In the genomic region with DNA sequence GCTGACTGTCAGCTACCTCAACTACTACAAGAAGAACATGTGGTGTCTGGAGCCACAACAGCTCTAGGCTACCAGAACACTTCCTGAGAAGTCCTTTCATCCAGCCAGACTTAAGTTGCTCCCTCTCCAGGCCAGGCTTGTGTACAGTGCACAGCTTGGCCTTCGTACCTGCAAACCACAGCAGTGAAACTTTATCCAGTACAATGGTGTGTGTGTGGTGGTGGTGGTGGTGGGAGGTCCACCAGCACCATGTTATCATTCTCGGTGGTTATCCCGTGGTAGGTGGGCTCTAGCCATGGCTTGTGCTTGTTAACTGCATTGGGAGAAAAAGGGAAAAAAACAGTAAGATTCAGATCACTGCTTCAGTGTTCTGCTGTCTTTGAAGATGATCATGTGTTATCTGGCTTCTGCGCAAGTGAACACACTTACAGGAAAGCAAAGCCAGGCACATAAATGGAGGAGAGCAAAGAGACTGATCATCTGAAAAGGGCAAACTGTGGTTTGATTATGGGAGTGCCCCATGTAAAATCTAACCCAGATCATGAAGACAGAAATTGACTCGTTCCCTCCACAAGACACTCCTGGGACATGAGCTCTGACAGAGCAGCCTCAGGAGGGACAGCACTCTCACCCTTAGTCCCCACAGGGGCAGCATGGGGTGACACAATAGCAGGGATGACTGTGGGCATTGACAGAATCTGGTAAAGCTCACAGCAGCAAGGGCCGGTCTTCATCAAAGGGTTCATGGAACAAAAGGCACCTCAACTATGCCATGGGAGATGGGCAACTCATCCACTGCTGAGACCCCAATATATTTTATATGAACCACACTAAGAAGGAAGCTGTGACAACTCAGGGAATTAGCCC, we compare ENCODE assay signal across 8 mouse cellular contexts. TPM values are rescaled to one million over a fixed set of nuclear protein-coding genes. Genes with fewer than 3 reads are reported as not detected.
DNase-seq lines count a peak whose midpoint lies in the region; ATAC-seq and TF ChIP-seq lines count a peak whose summit lies in the region.
"Not testable (repeated sequence)": the region's sequence is repeated elsewhere in the genome, so short reads cannot be mapped to it uniquely, and the experiment has no call there.

No protein-coding gene starts in this region.

- not testable (repeated sequence) for H3K27me3 ChIP-seq in hindbrain, embryonic 15.5 days; limb, embryonic 10.5 days (ENCODE audit: low read depth, poor library complexity, severe bottlenecking); lung, embryonic 16.5 days (ENCODE audit: control insufficient read depth, insufficient read depth, low read depth, low read length); midbrain, postnatal 0 days (ENCODE audit: insufficient read depth, low read length)

- not testable (repeated sequence) for H3K4me2 ChIP-seq in hindbrain, embryonic 15.5 days; lung, embryonic 16.5 days (ENCODE audit: low read depth, low read length); midbrain, postnatal 0 days (ENCODE audit: low read depth, low read length, poor library complexity, severe bottlenecking)

- DNase-seq in T-cell, adult 2 months (ENCODE audit: low spot score), result peak; percentile 20
- DNase-seq in heart, adult 11 months, result peak; percentile 96
- peak; percentile 34 for DNase-seq in limb, embryonic 10.5 days (ENCODE audit: low spot score)
- not testable (repeated sequence) for DNase-seq in midbrain, postnatal 0 days (ENCODE audit: low spot score)
- peak; percentile 7 for DNase-seq in thymus, postnatal 0 days (ENCODE audit: low spot score)

- H3K4me1 ChIP-seq in hindbrain, embryonic 15.5 days (replicated peaks); limb, embryonic 10.5 days; lung, embryonic 16.5 days (replicated peaks; ENCODE audit: control insufficient read depth, insufficient read depth, low read length); midbrain, postnatal 0 days (ENCODE audit: insufficient read depth, low read length): not testable (repeated sequence)

- WGBS in hindbrain, embryonic 15.5 days, result 75% methylated on average over 6 of the region's 6 CpGs
- 80% methylated on average over 6 of the region's 6 CpGs for WGBS in limb, embryonic 10.5 days
- WGBS in lung, embryonic 16.5 days, result 71% methylated on average over 6 of the region's 6 CpGs
- 79% methylated on average over 6 of the region's 6 CpGs for WGBS in midbrain, postnatal 0 days

- H3K4me3 ChIP-seq in hindbrain, embryonic 15.5 days; limb, embryonic 10.5 days; lung, embryonic 16.5 days (ENCODE audit: low read length); midbrain, postnatal 0 days (ENCODE audit: low read depth, low read length): not testable (repeated sequence)

- H3K36me3 ChIP-seq in hindbrain, embryonic 15.5 days; limb, embryonic 10.5 days; lung, embryonic 16.5 days (ENCODE audit: control insufficient read depth, insufficient read depth, low read length); midbrain, postnatal 0 days (ENCODE audit: insufficient read depth, low read length): not testable (repeated sequence)

- peaks cover 50% of the 10 kb centered on the region for H3K9me3 ChIP-seq in hindbrain, embryonic 15.5 days
- H3K9me3 ChIP-seq in limb, embryonic 10.5 days (replicated peaks), result peaks cover 32% of the 10 kb centered on the region
- peaks cover 37% of the 10 kb centered on the region for H3K9me3 ChIP-seq in lung, embryonic 16.5 days (ENCODE audit: control insufficient read depth, low read length)
- H3K9me3 ChIP-seq in midbrain, postnatal 0 days (ENCODE audit: low read length), result peaks cover 49% of the 10 kb centered on the region

- not testable (repeated sequence) for H3K27ac ChIP-seq in hindbrain, embryonic 15.5 days (replicated peaks); limb, embryonic 10.5 days; lung, embryonic 16.5 days (ENCODE audit: low read length); midbrain, postnatal 0 days (ENCODE audit: low read depth, low read length)

- ATAC-seq in erythroblast, adult 5-6 weeks (replicated peaks; ENCODE audit: low FRiP score, poor library complexity, severe bottlenecking), result peak; percentile 49
- ATAC-seq in hindbrain, embryonic 15.5 days (ENCODE audit: low FRiP score, low read depth), result peak; percentile 86
- peak; percentile 67 for ATAC-seq in lung, embryonic 16.5 days (ENCODE audit: low read depth)
- ATAC-seq in midbrain, postnatal 0 days (ENCODE audit: low FRiP score), result peak; percentile 88

- TF ChIP-seq CTCF in midbrain, postnatal 0 days (IDR thresholded peaks at IDR 0.05), result not testable (repeated sequence)

- H3K9ac ChIP-seq in hindbrain, embryonic 15.5 days; lung, embryonic 16.5 days (ENCODE audit: low read length); midbrain, postnatal 0 days (replicated peaks; ENCODE audit: low read length, poor library complexity, severe bottlenecking): not testable (repeated sequence)

RNA-seq across cellular contexts. Expression of gene Zfp978, which starts 17.8 kb away (rescaled TPM):
- total RNA-seq in erythroblast, adult 5-6 weeks (2015; ENCODE audit: low replicate concordance), result not detected in 2 replicates
- not detected in 2 replicates for total RNA-seq in erythroblast, adult 5-6 weeks (2017; ENCODE audit: low replicate concordance)
- polyA plus RNA-seq in hindbrain, embryonic 15.5 days (2015; fragmentation: Nextera tagmentation; extraction: Ambion mirVana), result 0.14 TPM in 1 of 2 replicates, not detected in the other
- polyA plus RNA-seq in limb, embryonic 10.5 days (2016; fragmentation: Nextera tagmentation; extraction: Ambion mirVana), result 0.15 TPM in 1 of 2 replicates, not detected in the other
- 0.25 TPM in 1 of 2 replicates, not detected in the other for polyA plus RNA-seq in lung, embryonic 16.5 days (2015; fragmentation: Nextera tagmentation; extraction: Ambion mirVana)
- not detected in 2 replicates for total RNA-seq in midbrain, postnatal 0 days (2014; rRNA removed)
- not detected in 2 replicates for polyA plus RNA-seq in midbrain, postnatal 0 days (2015; fragmentation: Nextera tagmentation; extraction: Ambion mirVana)
- polyA plus RNA-seq in thymus, postnatal 0 days (2015; fragmentation: Nextera tagmentation; extraction: Ambion mirVana), result not detected in 2 replicates

RNA-seq across cellular contexts. Expression of gene Zfp988, which starts 37.8 kb away (rescaled TPM):
- total RNA-seq in erythroblast, adult 5-6 weeks (2015; ENCODE audit: low replicate concordance), result not detected in 2 replicates
- not detected in 2 replicates for total RNA-seq in erythroblast, adult 5-6 weeks (2017; ENCODE audit: low replicate concordance)
- polyA plus RNA-seq in hindbrain, embryonic 15.5 days (2015; fragmentation: Nextera tagmentation; extraction: Ambion mirVana), result 0.10 and 0.12 TPM in 2 replicates
- polyA plus RNA-seq in limb, embryonic 10.5 days (2016; fragmentation: Nextera tagmentation; extraction: Ambion mirVana), result 0.11 and 0.16 TPM in 2 replicates
- polyA plus RNA-seq in lung, embryonic 16.5 days (2015; fragmentation: Nextera tagmentation; extraction: Ambion mirVana), result 0.06 TPM in 1 of 2 replicates, not detected in the other
- total RNA-seq in midbrain, postnatal 0 days (2014; rRNA removed), result 0.09 TPM in 1 of 2 replicates, not detected in the other
- polyA plus RNA-seq in midbrain, postnatal 0 days (2015; fragmentation: Nextera tagmentation; extraction: Ambion mirVana), result 0.06 and 0.14 TPM in 2 replicates
- 0.48 and 0.60 TPM in 2 replicates for polyA plus RNA-seq in thymus, postnatal 0 days (2015; fragmentation: Nextera tagmentation; extraction: Ambion mirVana)
